Mouse (Mus musculus) forebrain, embryonic 16.5 days (tissue): ENCODE results near the gene Dohh. TPM values are rescaled to one million over a fixed set of nuclear protein-coding genes. Genes with fewer than 3 reads are reported as not detected.

Experiments used
- ATAC-seq: fragments of 200-750 bp; cut with Nextera tagmentation; 2 replicates; pipeline ENCODE4 v1.8.0; 2017; ENCODE audit warnings: mild to moderate bottlenecking, moderate library complexity
- H3K27ac ChIP-seq: fragments of 300-500 bp; sonication (generic); 2 replicates; pipeline ENCODE4 v1.5.1; 2014; ENCODE audit warnings: low read length, control low read depth
- H3K27me3 ChIP-seq: fragments of 300-500 bp; sonication (generic); replicated peaks from 2 replicates; pipeline ENCODE4 v1.6.1; 2014; ENCODE audit warnings: low read length; ENCODE audit not compliant: control insufficient read depth, insufficient read depth
- H3K36me3 ChIP-seq: fragments of 300-500 bp; sonication (generic); 2 replicates; pipeline ENCODE4 v1.6.1; 2014; ENCODE audit not compliant: control insufficient read depth, insufficient read depth
- H3K4me1 ChIP-seq: fragments of 300-500 bp; sonication (generic); replicated peaks from 2 replicates; pipeline ENCODE4 v1.6.1; 2014; ENCODE audit warnings: low read length; ENCODE audit not compliant: control insufficient read depth, insufficient read depth
- H3K4me2 ChIP-seq: fragments of 300-500 bp; sonication (generic); 2 replicates; pipeline ENCODE4 v1.6.1; 2014; ENCODE audit warnings: mild to moderate bottlenecking, low read length, control low read depth
- H3K4me3 ChIP-seq: fragments of 300-500 bp; sonication (generic); replicated peaks from 2 replicates; pipeline ENCODE4 v1.5.1; 2014; ENCODE audit warnings: mild to moderate bottlenecking, low read length, control low read depth
- H3K9ac ChIP-seq: fragments of 300-500 bp; sonication (generic); replicated peaks from 2 replicates; pipeline ENCODE4 v1.6.1; 2014; ENCODE audit warnings: low read depth, low read length, control low read depth
- H3K9me3 ChIP-seq: fragments of 300-500 bp; sonication (generic); 2 replicates; pipeline ENCODE4 v1.6.1; 2016; ENCODE audit warnings: low read length; ENCODE audit not compliant: control insufficient read depth
- WGBS: fragments of 180-500 bp; shearing (Covaris S2); extraction: QIAGEN DNeasy Blood & Tissue Kit; methylation state at CpG from one replicate; pipeline ENCODE4 v1.1.7; 2014; 5-methylcytosine and 5-hydroxymethylcytosine counted together
- polyA plus RNA-seq: library from polyadenylated mRNA; unstranded; fragments of >200 nt; fragmentation: Nextera tagmentation; extraction: Ambion mirVana; gene quantifications from 2 replicates; pipeline ENCODE4 v1.2.1, GENCODE M21; 2015

Dohh gene
- 86.0 and 91.0 TPM in 2 replicates for polyA plus RNA-seq

GRCm38 (mm10) chr10:81383802-81384604 is at the start of gene Dohh, which contains the start of gene Gm48551:
Dohh (plus strand) TSS chr10:81384428.
Gm48551 (plus strand) TSS chr10:81384466.
- Histone ChIP-seq H3K9me3 (no peaks in the 10 kb centered on the region), H3K36me3 (peaks cover 17% of the 10 kb centered on the region), H3K4me1 (peaks cover 13% of the 10 kb centered on the region), H3K4me2 (peak within 1 kb of the TSS; percentile 88), H3K27ac (peak within 1 kb of the TSS; percentile 87), H3K9ac (peak within 1 kb of the TSS; percentile 74), H3K4me3 (peak within 1 kb of the TSS; percentile 92), H3K27me3 (no peaks in the 10 kb centered on the region)
- 5% methylated on average over 50 of the region's 54 CpGs for WGBS
- ATAC-seq: peak; percentile 96

DNA sequence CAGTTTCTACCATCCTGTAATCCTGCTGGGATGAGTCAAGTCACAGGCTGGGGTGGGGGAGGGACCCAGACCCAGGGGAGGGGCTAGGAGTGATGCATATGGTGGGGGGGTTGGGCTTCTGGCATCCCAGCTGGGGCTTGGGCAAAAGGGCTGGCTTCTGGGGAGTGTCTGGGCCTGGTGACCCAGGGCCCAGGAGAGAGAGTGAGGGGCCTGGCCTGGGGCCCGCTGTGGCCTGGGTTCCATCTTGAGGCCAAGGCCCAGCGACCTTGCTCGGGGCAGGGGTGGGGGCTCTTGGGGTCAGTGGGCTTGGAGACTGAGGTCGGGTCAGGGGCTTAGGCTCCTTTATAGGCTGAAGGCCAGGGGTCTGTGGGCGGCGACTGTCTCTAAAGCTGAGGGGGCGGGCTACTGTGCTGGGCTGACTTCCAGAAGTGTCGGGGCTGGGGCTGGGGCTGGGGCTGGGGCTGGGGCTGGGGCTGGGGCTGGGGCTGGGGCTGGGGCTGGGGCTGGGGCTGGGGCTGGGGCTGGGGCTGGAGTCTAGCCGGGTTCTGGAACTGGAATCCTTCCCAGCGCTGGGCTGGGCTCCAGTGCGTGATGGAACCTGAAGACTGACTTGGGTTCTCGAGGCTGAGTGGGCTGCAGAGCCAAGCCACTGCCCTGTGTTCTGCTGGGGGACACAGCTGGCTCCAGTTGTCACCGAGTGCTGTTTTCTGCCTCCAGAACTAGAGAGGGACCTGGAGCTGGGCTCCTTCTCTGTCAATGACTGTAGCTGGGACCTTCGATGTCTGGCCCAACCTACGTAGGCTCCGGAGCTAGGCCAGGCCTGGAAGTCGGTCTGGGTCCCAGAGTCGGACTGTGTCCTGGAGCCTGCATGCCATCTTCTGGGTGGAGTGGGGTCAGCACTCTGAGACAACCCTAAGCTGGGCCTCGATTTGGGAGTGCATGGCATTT is 48.6 kb upstream of the Dohh start:
- 41% methylated on average over 17 of the region's 19 CpGs for WGBS
- Histone ChIP-seq H3K9me3 (no peaks in the 10 kb centered on the region), H3K27ac (no peak overlapping the region), H3K4me1 (peaks cover 2% of the 10 kb centered on the region; the same call in 1 of the 2 replicates), H3K36me3 (no peaks in the 10 kb centered on the region), H3K9ac (no peak overlapping the region), H3K4me2 (no peak overlapping the region), H3K4me3 (no peak overlapping the region), H3K27me3 (peaks cover 10% of the 10 kb centered on the region)
- no peak for ATAC-seq

GRCm38 (mm10) chr10:81336558-81336957 is 47.7 kb upstream of the Dohh start:
- no peaks in the 10 kb centered on the region for H3K36me3 ChIP-seq
- H3K4me3 ChIP-seq: no peak overlapping the region
- H3K9me3 ChIP-seq: no peaks in the 10 kb centered on the region
- WGBS: 96% methylated on average over 4 of the region's 4 CpGs
- H3K27me3 ChIP-seq: peaks cover 13% of the 10 kb centered on the region
- no peak for ATAC-seq
- no peak overlapping the region for H3K4me2 ChIP-seq
- no peak overlapping the region for H3K27ac ChIP-seq
- H3K4me1 ChIP-seq: peaks cover 2% of the 10 kb centered on the region; the same call in 1 of the 2 replicates
- H3K9ac ChIP-seq: no peak overlapping the region

DNA sequence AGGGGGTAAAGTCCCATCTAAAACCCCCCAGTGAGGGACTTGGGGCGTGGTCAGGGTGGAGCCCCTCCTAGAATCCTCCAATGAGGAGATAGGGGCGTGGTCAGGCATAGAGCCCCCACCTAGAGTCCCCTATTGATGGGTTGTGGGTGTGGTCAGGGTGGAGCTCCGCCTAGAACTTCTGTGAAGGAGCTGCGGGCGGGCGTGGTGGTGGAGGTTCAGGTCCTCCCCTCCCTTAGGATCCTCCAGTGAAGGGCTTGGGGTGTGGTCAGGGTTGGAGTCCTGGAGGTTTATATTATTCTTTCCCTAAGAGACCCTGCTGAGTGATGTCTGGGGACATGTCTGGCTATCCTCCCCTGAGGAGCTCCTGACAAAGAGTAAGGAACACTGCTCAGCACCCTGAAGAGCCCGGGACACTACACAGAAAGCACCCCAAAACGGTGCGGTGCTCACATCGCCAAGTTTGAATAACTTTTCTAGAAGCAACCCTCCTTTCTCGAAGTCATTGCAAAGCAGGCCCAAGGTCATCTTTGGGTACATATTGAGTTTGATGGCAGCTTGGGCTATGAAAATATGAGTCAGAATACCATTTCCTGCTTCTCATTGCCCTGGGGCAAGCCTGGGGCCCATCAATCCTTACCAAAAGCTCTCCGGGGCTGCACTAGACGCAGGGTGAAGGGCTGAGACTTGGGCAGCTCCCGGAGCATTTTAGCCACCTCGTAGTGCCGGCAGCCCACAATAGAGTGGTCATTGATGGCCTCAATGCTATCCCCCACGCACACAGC is 43.5 kb upstream of the Dohh start:
- Histone ChIP-seq H3K9me3 (no peaks in the 10 kb centered on the region), H3K4me1 (peaks cover 6% of the 10 kb centered on the region), H3K4me3 (no peak overlapping the region), H3K4me2 (no peak overlapping the region), H3K9ac (no peak overlapping the region), H3K36me3 (no peaks in the 10 kb centered on the region), H3K27ac (no peak overlapping the region), H3K27me3 (peaks cover 35% of the 10 kb centered on the region)
- WGBS: 41% methylated on average over 17 of the region's 17 CpGs
- ATAC-seq: no peak

DNA sequence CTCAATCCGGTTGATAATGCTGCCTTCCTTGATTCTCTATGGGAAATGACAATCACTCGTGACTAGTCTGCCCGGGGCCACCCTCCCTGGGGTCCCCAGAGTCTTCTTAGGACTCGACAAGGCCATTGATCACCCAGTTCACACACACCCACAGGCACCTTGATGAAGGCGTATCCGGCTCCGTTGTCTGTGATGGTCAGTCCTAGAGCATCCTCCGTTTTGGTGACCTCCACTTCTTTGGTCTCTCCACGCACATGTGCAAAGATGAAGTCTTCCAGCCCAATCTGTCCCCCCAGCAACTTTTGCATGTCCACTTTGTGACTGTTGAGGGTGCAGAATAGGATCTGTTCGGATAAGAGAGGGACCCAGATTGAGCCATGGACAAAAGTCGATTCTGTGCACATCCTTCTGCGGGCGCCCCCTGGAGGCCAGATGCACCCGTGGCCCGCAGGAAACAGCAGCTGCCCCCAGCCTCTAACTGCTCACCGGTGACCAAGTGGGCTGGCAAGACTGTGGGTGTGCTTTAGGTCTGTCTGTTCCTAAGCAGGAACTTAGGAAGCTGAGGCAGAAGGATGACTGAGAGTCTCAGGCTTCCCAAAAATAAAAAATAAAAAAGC is 42.8 kb upstream of the Dohh start:
- WGBS: 32% methylated on average over 16 of the region's 16 CpGs
- Histone ChIP-seq H3K27me3 (peaks cover 35% of the 10 kb centered on the region), H3K4me3 (no peak overlapping the region)

GRCm38 (mm10) chr10:81342686-81343505 is 41.3 kb upstream of the Dohh start, which contains the start of gene Gipc3:
Gipc3 (minus strand) TSS chr10:81343266.
- Histone ChIP-seq H3K4me1 (peaks cover 15% of the 10 kb centered on the region), H3K36me3 (no peaks in the 10 kb centered on the region), H3K9me3 (no peaks in the 10 kb centered on the region), H3K4me3 (peak within 1 kb of the TSS; percentile 41), H3K27ac (no peak within 1 kb of the TSS), H3K9ac (peak within 1 kb of the TSS; percentile 45), H3K4me2 (peak within 1 kb of the TSS; percentile 57), H3K27me3 (peaks cover 38% of the 10 kb centered on the region)
- WGBS: 6% methylated on average over 58 of the region's 67 CpGs
- ATAC-seq: no peak

More for the DNA sequence above, 42.8 kb upstream of the Dohh start:
- H3K9me3 ChIP-seq: no peaks in the 10 kb centered on the region
- ATAC-seq: no peak
- H3K4me1 ChIP-seq: peaks cover 7% of the 10 kb centered on the region
- H3K27ac ChIP-seq: no peak overlapping the region
- no peak overlapping the region for H3K9ac ChIP-seq
- no peaks in the 10 kb centered on the region for H3K36me3 ChIP-seq
- H3K4me2 ChIP-seq: no peak overlapping the region

DNA sequence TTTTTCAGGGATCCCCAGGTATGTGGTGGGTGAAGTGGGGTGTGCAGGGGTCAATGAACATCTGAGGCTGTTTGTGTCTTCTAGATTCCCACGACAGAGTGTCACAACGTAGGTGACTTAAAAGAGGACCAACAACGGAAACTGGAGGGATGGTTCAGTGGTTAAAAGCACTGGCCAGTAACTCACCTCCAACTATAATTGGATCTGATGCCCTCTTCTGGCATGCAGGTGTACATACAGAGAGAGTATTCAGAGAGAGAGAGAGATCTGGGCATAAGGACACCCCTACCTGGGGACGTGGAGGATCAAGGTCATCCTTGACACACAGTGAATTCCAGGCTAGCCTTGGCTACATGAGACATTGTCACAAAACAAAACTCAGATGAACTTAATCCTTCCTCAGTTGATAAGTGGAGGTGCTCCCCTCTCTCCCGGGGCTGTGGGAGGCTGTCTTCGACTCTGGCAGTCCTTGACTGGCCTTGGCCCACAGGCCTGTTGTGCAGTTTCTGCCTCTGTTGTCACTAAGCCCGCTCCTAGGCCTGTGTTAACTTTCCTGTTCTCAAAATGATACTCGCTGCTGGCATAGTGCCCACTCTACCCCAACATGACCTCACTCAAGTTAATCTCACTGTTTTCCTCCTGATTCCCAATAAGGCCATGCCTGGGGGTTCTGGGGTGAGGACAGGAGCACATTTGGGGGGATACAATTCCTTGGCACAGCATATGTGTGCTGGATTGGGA is 39.6 kb upstream of the Dohh start:
- H3K4me1 ChIP-seq: peaks cover 19% of the 10 kb centered on the region
- no peak overlapping the region for H3K4me2 ChIP-seq
- no peak overlapping the region for H3K9ac ChIP-seq
- H3K27me3 ChIP-seq: peaks cover 38% of the 10 kb centered on the region
- H3K27ac ChIP-seq: no peak overlapping the region
- H3K9me3 ChIP-seq: no peaks in the 10 kb centered on the region
- H3K36me3 ChIP-seq: no peaks in the 10 kb centered on the region
- 52% methylated on average over 8 of the region's 8 CpGs for WGBS
- H3K4me3 ChIP-seq: no peak overlapping the region
- no peak for ATAC-seq
